Mouse (Mus musculus): ENCODE results near the gene Cdkn2b. TPM values are rescaled to one million over a fixed set of nuclear protein-coding genes. Genes with fewer than 3 reads are reported as not detected.

The Cdkn2b gene
- polyA plus RNA-seq, 1 experiment from 2014 or later: 67.2 TPM

DNA sequence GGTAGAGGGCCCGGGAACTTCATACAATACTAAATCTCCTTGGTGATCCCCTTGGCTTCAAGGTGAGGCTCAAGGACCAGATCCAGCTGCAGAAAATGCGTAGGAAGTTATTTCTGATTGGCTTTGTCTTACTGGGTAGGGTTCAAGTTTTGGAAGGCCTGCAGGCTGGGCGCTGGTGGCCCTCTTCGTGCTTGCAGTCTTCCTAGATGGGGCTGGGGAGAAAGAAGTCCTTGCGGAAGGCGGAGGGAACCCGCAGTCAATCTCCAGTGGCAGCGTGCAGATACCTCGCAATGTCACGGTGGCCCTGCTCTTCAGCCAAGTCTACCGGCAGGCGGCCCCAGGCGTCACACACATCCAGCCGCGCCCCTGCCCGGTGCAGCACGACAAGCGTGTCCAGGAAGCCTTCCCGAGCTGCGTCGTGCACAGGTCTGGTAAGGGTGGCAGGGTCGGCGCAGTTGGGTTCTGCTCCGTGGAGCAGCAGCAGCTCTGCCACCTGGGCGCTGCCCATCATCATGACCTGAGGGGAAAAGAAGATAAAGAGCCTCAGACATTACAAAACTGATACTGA lies 4.0 kb downstream of the Cdkn2b start:
- H3K4me2 ChIP-seq (replicated peaks; ENCODE audit: low read depth): no peak overlapping the region
- H3K4me3 ChIP-seq (ENCODE audit: low read depth, low read length): no peak overlapping the region
- H3K27me3 ChIP-seq (replicated peaks; ENCODE audit: control insufficient read depth, insufficient read depth, low read length): peaks cover 77% of the 10 kb centered on the region
- H3K27ac ChIP-seq (ENCODE audit: low read depth, low read length): no peak overlapping the region
- ATAC-seq: no peak
- 21% methylated on average over 25 of the region's 25 CpGs for WGBS
- H3K9ac ChIP-seq (ENCODE audit: low read depth, low read length): no peak overlapping the region
- H3K36me3 ChIP-seq (ENCODE audit: control insufficient read depth, insufficient read depth): no peaks in the 10 kb centered on the region; the same call in 1 of the 2 replicates
- no peaks in the 10 kb centered on the region for H3K4me1 ChIP-seq (replicated peaks; ENCODE audit: control insufficient read depth, insufficient read depth, low read length)
- TF ChIP-seq CTCF (IDR thresholded peaks at IDR 0.05; ENCODE audit: low read depth): peak; percentile 48
- H3K9me3 ChIP-seq (ENCODE audit: control insufficient read depth): no peaks in the 10 kb centered on the region

DNA sequence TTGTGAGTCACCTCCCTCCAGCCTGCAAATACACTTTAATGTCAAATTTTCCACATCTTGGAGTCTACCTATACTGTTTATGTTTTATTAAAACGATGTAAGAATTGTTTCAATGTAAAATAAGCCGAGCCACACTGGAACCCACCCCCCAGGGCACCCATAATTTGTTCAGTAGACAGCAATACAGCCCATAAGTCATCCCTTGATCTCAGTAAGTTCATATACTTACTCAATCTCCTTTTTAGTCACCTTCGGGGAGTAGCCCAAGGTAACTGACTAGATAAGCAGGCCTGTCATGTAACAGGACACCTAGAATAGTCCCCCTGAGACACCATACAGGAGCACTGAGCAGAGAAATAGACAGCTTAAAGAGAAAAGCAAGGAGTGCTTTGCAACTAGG lies 5.1 kb downstream of the Cdkn2b start:
- H3K27me3 ChIP-seq (replicated peaks; ENCODE audit: control insufficient read depth, insufficient read depth, low read length): peaks cover 82% of the 10 kb centered on the region
- no peak overlapping the region for H3K27ac ChIP-seq (ENCODE audit: low read depth, low read length)
- H3K4me1 ChIP-seq (replicated peaks; ENCODE audit: control insufficient read depth, insufficient read depth, low read length): no peaks in the 10 kb centered on the region
- H3K36me3 ChIP-seq (ENCODE audit: control insufficient read depth, insufficient read depth): no peaks in the 10 kb centered on the region; the same call in 1 of the 2 replicates
- no peak for TF ChIP-seq CTCF (IDR thresholded peaks at IDR 0.05; ENCODE audit: low read depth)
- H3K9me3 ChIP-seq (ENCODE audit: control insufficient read depth): no peaks in the 10 kb centered on the region
- 28% methylated on average over 3 of the region's 3 CpGs for WGBS
- H3K4me3 ChIP-seq (ENCODE audit: low read depth, low read length): no peak overlapping the region
- H3K4me2 ChIP-seq (replicated peaks; ENCODE audit: low read depth): no peak overlapping the region
- ATAC-seq: no peak
- no peak overlapping the region for H3K9ac ChIP-seq (ENCODE audit: low read depth, low read length)

DNA sequence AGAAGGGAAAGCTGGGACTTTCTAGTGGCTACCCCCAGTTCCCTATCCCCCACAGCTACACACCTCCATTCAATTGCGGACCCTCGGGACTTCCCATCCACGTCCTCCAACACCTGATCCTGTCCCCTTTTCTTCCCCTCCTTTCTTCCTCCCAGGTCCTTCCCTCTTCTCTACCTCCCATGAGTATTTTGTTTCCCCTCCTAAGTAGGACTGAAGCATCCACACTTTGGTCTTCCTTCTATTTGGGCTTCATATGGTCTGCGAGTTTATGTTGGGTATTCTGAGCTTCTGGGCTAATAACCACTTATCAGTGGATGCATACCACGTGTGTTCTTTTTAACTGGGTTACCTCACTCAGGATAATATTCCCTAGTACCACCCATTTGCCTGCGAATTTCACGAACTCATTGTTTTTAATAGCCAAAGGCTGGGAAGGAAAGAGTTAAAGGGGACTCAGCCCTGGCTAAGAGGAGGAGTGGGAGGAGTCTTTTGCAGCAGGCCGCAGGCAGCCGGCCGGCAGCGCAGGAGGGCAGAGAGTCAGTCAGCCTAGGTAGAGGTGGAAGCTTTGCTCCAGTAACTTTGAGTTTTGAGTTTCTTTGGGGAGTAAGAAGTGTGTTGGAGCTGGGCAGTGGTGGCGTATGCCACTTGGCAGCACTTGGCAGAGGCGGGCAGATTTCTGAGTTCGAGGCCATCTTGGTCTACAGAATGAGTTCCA lies 7.4 kb downstream of the Cdkn2b start:
- Histone ChIP-seq H3K27ac (ENCODE audit: low read depth, low read length) (no peak overlapping the region), H3K27me3 (replicated peaks; ENCODE audit: control insufficient read depth, insufficient read depth, low read length) (peaks cover 83% of the 10 kb centered on the region), H3K36me3 (ENCODE audit: control insufficient read depth, insufficient read depth) (no peaks in the 10 kb centered on the region; the same call in 1 of the 2 replicates), H3K4me3 (ENCODE audit: low read depth, low read length) (no peak overlapping the region), H3K4me2 (replicated peaks; ENCODE audit: low read depth) (no peak overlapping the region), H3K4me1 (replicated peaks; ENCODE audit: control insufficient read depth, insufficient read depth, low read length) (no peaks in the 10 kb centered on the region), H3K9me3 (ENCODE audit: control insufficient read depth) (no peaks in the 10 kb centered on the region), H3K9ac (ENCODE audit: low read depth, low read length) (no peak overlapping the region)
- ATAC-seq: no peak
- WGBS: 2% methylated on average over 14 of the region's 14 CpGs
- TF ChIP-seq CTCF (IDR thresholded peaks at IDR 0.05; ENCODE audit: low read depth): no peak

DNA sequence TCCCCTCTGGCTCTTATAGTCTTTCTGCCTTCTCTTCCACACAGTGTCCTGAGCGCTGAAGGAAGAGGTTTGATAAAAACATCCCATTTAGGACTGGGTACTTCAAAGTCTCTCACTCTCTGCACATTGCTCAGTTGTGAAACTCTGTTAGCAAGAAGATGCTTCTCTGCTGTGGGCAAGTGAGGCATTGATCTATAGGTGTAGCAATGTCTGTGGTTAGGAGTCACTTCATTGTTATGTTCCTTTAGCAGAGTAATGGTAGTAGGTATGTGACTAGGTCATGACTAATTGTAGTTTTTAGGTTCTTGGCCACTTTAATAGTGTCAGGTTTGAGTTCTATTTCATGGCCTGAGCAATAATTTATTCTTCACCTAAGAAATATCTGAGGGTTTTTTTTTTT lies 8.7 kb downstream of the Cdkn2b start:
- Histone ChIP-seq H3K9me3 (ENCODE audit: control insufficient read depth) (no peaks in the 10 kb centered on the region), H3K36me3 (ENCODE audit: control insufficient read depth, insufficient read depth) (no peaks in the 10 kb centered on the region; the same call in 1 of the 2 replicates), H3K27me3 (replicated peaks; ENCODE audit: control insufficient read depth, insufficient read depth, low read length) (peaks cover 83% of the 10 kb centered on the region), H3K4me1 (replicated peaks; ENCODE audit: control insufficient read depth, insufficient read depth, low read length) (no peaks in the 10 kb centered on the region), H3K4me3 (ENCODE audit: low read depth, low read length) (no peak overlapping the region), H3K4me2 (replicated peaks; ENCODE audit: low read depth) (no peak overlapping the region), H3K9ac (ENCODE audit: low read depth, low read length) (no peak overlapping the region), H3K27ac (ENCODE audit: low read depth, low read length) (no peak overlapping the region)
- TF ChIP-seq CTCF (IDR thresholded peaks at IDR 0.05; ENCODE audit: low read depth): no peak
- WGBS: 5% methylated on average over 1 of the region's 1 CpGs
- no peak for ATAC-seq

DNA sequence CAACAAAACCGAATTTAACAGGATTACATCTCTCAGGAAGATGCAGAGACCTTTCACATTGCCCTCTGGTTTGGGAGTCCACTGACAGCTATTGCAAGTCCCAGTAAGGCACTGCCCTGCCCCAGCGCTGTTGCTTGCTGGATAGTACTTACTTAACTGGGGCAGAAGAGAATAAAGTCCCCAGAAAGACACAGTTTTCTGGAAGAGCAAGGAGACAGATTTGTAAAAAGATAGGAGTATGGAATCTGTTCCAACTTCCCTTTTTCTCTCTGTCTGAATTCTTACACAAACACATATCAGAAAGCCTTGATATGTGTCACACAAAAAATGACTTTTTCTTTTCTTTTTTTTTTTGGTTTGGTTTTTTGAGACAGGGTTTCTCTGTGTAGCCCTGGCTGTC lies 11.1 kb downstream of the Cdkn2b start:
- no peaks in the 10 kb centered on the region for H3K36me3 ChIP-seq (ENCODE audit: control insufficient read depth, insufficient read depth)
- H3K9me3 ChIP-seq (ENCODE audit: control insufficient read depth): no peaks in the 10 kb centered on the region
- H3K4me2 ChIP-seq (replicated peaks; ENCODE audit: low read depth): no peak overlapping the region
- no peak for ATAC-seq
- H3K27me3 ChIP-seq (replicated peaks; ENCODE audit: control insufficient read depth, insufficient read depth, low read length): peaks cover 84% of the 10 kb centered on the region
- 15% methylated on average over 2 of the region's 2 CpGs for WGBS
- H3K4me1 ChIP-seq (replicated peaks; ENCODE audit: control insufficient read depth, insufficient read depth, low read length): no peaks in the 10 kb centered on the region
- no peak overlapping the region for H3K9ac ChIP-seq (ENCODE audit: low read depth, low read length)
- H3K27ac ChIP-seq (ENCODE audit: low read depth, low read length): no peak overlapping the region
- TF ChIP-seq CTCF (IDR thresholded peaks at IDR 0.05; ENCODE audit: low read depth): no peak
- no peak overlapping the region for H3K4me3 ChIP-seq (ENCODE audit: low read depth, low read length)

DNA sequence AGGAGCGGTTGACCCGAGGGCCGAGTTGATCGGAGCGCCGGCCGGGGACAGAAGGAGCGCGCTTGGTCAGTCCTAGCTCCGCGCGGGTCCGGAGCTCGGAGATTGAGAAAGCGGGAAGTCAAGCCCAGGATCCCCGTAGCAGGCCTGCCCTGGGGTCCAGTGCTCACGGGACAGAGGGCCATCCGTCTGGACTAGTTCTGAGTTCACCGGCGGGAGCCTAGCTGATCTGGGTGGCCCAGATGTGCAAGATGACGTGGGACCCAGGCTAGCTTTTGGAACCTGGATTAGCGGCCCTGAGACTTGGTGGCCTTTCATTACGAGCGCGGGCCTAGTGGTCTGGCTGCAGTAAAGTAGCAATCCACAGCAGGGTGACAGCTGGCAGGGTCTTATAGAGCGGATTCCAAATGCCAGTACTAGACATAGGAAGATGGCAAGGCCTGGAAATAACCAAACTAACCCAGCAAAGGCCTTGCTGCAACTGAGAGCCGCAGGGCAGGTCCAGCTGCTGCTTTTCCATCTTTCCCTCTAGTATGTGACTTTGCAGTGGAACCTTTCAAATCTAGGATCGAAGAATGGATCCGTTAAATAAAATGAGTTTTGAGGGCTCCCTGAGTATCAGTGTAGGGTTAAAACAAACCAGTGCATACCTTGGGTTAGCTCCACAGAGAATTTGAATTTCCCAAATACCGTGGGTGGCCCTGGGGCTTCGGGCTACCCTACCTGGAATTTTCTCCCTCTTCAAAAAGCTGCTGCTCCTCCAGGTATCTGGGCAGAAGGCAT lies 15.2 kb downstream of the Cdkn2b start:
- H3K9me3 ChIP-seq (ENCODE audit: control insufficient read depth): no peaks in the 10 kb centered on the region
- no peaks in the 10 kb centered on the region for H3K4me1 ChIP-seq (replicated peaks; ENCODE audit: control insufficient read depth, insufficient read depth, low read length)
- peak; percentile 59 for ATAC-seq
- H3K9ac ChIP-seq (ENCODE audit: low read depth, low read length): peak overlapping the region; percentile 37; the same call in 1 of the 2 replicates
- TF ChIP-seq CTCF (IDR thresholded peaks at IDR 0.05; ENCODE audit: low read depth): no peak
- peak overlapping the region; percentile 69 for H3K4me3 ChIP-seq (ENCODE audit: low read depth, low read length)
- H3K36me3 ChIP-seq (ENCODE audit: control insufficient read depth, insufficient read depth): no peaks in the 10 kb centered on the region
- peaks cover 89% of the 10 kb centered on the region for H3K27me3 ChIP-seq (replicated peaks; ENCODE audit: control insufficient read depth, insufficient read depth, low read length)
- H3K4me2 ChIP-seq (replicated peaks; ENCODE audit: low read depth): peak overlapping the region; percentile 95
- WGBS: 5% methylated on average over 31 of the region's 31 CpGs
- no peak overlapping the region for H3K27ac ChIP-seq (ENCODE audit: low read depth, low read length)
